Mouse (Mus musculus) limb, embryonic 12.5 days (tissue): Measurements from ENCODE around the gene Heyl. TPM values are rescaled to one million over a fixed set of nuclear protein-coding genes. Genes with fewer than 3 reads are reported as not detected.
"Not testable (repeated sequence)": the region's sequence is repeated elsewhere in the genome, so short reads cannot be mapped to it uniquely, and the experiment has no call there.

ENCODE experiments used
- ATAC-seq: fragments of 200-750 bp; cut with Nextera tagmentation; 2 replicates; pipeline ENCODE4 v1.8.0; 2017; ENCODE audit warnings: low read depth, moderate TSS enrichment; ENCODE audit not compliant: insufficient number of reproducible peaks, insufficient read depth, low FRiP score, low TSS enrichment
- H3K27ac ChIP-seq: fragments of 300-500 bp; sonication (generic); 2 replicates; pipeline ENCODE4 v1.5.1; 2016; ENCODE audit warnings: mild to moderate bottlenecking, moderate library complexity
- H3K27me3 ChIP-seq: fragments of 300-500 bp; sonication (generic); 2 replicates; pipeline ENCODE4 v1.6.1; 2016; ENCODE audit warnings: mild to moderate bottlenecking, moderate library complexity
- H3K36me3 ChIP-seq: fragments of 300-500 bp; sonication (generic); 2 replicates; pipeline ENCODE4 v1.6.1; 2016; ENCODE audit warnings: mild to moderate bottlenecking, moderate library complexity
- H3K4me1 ChIP-seq: fragments of 300-500 bp; sonication (generic); replicated peaks from 2 replicates; pipeline ENCODE4 v1.6.1; 2016
- H3K4me2 ChIP-seq: fragments of 300-500 bp; sonication (generic); 2 replicates; pipeline ENCODE4 v1.6.1; 2016; ENCODE audit warnings: mild to moderate bottlenecking, moderate library complexity
- H3K4me3 ChIP-seq: fragments of 300-500 bp; sonication (generic); replicated peaks from 2 replicates; pipeline ENCODE4 v1.5.1; 2016; ENCODE audit warnings: mild to moderate bottlenecking
- H3K9ac ChIP-seq: fragments of 300-500 bp; sonication (generic); replicated peaks from 2 replicates; pipeline ENCODE4 v1.6.1; 2016; ENCODE audit warnings: mild to moderate bottlenecking, moderate library complexity
- H3K9me3 ChIP-seq: fragments of 300-500 bp; sonication (generic); 2 replicates; pipeline ENCODE4 v1.6.1; 2016; ENCODE audit warnings: mild to moderate bottlenecking, moderate library complexity
- WGBS: fragments of 180-500 bp; shearing (Covaris S2); methylation state at CpG from one replicate; pipeline ENCODE4 v1.1.7; 2016; 5-methylcytosine and 5-hydroxymethylcytosine counted together
- polyA plus RNA-seq: library from polyadenylated mRNA; unstranded; fragments of >200 nt; fragmentation: Nextera tagmentation; extraction: Ambion mirVana; gene quantifications from 2 replicates; pipeline ENCODE4 v1.2.1, GENCODE M21; 2016

Gene Heyl
- polyA plus RNA-seq, 1 experiment from 2014 or later, result 2.8 TPM

DNA sequence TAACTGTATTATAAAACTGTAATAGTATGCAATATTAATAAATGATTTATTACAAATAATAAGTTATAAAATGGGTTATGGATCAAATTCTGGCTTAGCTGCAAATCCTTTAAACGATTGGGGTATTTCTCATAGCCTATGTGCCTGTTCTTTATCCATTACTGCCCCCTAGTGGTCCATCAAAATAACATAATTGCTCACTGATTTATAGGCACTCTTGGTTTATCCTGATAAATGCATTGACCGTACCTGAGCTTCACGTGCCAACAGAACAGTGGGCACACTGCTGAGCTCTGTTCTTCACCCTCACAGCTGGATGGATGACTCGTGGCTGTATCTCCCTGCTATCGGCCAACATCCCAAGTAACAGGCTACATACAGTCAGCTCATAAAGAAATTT lies 21.3 kb downstream of the Heyl start:
- no peak overlapping the region for H3K27ac ChIP-seq
- no peak overlapping the region for H3K4me2 ChIP-seq
- WGBS, result 20% methylated on average over 5 of the region's 5 CpGs
- H3K27me3 ChIP-seq, result no peaks in the 10 kb centered on the region
- no peaks in the 10 kb centered on the region for H3K36me3 ChIP-seq
- H3K9me3 ChIP-seq, result no peaks in the 10 kb centered on the region
- H3K4me3 ChIP-seq, result no peak overlapping the region
- no peak overlapping the region for H3K9ac ChIP-seq
- no peak for ATAC-seq
- no peaks in the 10 kb centered on the region for H3K4me1 ChIP-seq

DNA sequence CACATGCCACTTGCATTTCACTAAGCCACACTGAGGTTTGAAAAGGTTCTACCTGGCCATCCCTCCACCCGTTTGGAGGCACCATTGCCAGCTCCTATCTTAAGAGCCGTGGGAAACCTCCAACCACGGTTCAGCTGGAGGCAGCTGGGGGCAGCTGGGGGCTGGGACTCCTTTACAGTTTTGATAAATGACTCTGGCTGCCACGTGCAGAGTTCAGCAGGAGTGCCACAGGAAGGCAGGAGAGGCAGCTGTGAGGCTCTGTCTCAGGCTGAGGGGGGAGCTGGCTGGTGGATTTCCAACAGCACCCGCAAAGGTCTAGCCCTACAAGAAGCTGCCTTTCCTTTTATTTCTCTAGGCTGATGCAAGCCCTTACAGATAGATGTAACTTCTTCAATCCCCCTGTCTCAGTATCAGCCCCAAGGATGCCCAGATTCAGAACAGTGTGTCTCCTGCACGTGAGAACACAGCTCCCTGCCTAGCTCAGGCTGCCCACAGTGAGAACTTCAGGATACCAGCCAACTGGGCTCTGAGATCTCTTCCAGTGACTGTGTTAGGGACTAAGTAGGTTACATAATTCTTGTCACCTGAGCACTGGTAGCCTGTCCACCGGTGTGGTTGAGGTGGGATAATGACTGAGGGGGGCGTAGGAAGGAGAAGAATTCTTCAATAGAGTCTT lies 26.9 kb downstream of the Heyl start:
- WGBS, result 35% methylated on average over 8 of the region's 8 CpGs
- Histone ChIP-seq H3K4me3 (no peak overlapping the region), H3K9ac (no peak overlapping the region), H3K36me3 (no peaks in the 10 kb centered on the region), H3K27me3 (no peaks in the 10 kb centered on the region), H3K4me1 (peaks cover 14% of the 10 kb centered on the region), H3K27ac (no peak overlapping the region), H3K9me3 (no peaks in the 10 kb centered on the region), H3K4me2 (no peak overlapping the region)
- ATAC-seq, result peak; percentile 80; the same call in 1 of the 2 replicates

DNA sequence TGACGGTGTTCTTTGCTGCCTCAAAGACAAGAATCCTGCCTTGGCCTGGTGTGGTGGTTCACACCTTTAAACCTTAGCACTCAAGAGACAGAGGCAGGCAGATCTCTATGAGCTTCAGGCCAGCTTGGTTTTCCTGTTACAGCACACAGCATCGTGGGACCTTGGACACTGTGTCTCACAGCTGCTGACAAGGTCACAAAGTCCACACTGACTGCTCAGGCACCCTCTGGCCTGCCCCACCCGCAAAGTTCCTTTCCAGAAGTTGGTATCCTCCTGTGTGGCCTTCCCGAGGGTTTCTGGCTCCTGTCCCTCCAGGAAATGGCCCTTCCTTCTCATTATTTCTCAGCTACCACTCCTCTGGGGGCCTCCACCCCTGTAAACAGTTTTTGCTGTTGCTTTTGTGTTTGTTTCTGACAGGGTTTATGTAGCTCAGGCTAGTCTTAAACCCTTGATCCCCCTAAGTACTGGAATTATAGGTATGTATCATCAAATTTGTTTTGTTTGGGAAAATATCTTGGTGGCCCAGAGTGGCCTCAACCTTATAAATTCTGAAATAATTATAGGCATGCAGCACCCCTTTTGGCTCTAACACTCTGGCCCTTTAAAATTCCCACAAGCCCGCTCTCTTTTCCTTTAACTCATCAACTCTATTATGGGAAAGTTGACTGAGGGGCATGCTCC lies 28.5 kb downstream of the Heyl start, which contains the start of gene Pabpc4:
Gene Pabpc4 (plus strand): TSS at position 631 of the 681 bp plus-strand sequence.
- ATAC-seq, result no peak
- no peak within 1 kb of the TSS for H3K4me2 ChIP-seq
- H3K36me3 ChIP-seq, result no peaks in the 10 kb centered on the region
- H3K9ac ChIP-seq, result no peak within 1 kb of the TSS
- WGBS, result 64% methylated on average over 5 of the region's 5 CpGs
- H3K27me3 ChIP-seq, result no peaks in the 10 kb centered on the region
- peaks cover 14% of the 10 kb centered on the region for H3K4me1 ChIP-seq
- H3K27ac ChIP-seq, result no peak within 1 kb of the TSS
- H3K4me3 ChIP-seq, result no peak within 1 kb of the TSS
- no peaks in the 10 kb centered on the region for H3K9me3 ChIP-seq

DNA sequence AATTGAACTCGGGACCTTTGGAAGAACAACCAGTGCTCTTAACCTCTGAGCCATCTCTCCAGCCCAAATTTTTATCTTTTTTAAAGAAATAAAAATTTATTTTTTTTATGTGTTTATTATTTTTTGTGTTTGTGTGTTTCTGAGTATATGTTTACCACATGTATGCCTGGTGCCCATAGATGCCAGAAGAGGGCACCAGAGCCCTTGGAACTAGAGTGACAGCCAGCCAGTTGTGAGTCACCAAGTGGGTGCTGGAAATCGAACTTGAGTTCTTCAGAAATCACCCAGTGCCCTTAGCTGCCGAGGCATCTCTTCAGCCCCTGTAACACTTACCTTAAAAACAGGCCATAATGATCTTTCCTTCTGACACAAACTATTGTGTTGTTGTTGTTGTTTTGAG lies 37.7 kb downstream of the Heyl start:
- no peaks in the 10 kb centered on the region for H3K4me1 ChIP-seq
- H3K27me3 ChIP-seq, result no peaks in the 10 kb centered on the region
- H3K36me3 ChIP-seq, result no peaks in the 10 kb centered on the region
- H3K27ac ChIP-seq, result no peak overlapping the region
- H3K4me2 ChIP-seq, result no peak overlapping the region
- no peaks in the 10 kb centered on the region for H3K9me3 ChIP-seq
- no peak for ATAC-seq
- H3K4me3 ChIP-seq, result no peak overlapping the region
- 87% methylated on average over 3 of the region's 3 CpGs for WGBS
- no peak overlapping the region for H3K9ac ChIP-seq

DNA sequence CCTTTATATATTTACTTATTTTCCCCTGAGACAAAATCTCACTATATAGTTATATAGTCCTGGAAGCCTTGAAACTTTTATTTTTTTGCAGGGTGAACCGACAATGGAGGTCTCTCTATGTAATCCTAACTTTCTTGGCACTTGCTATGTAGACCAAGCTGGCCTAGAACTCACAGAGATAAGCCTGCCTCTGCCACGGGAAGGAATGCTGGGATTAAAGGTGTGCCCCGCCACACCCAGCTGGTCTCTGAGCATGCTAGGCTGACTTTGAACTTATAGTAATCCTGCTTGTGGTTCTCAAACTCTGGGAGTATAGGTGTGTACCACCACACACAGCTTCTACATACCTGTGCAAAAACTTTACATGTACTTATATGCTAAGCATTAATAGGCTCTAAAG lies 46.8 kb downstream of the Heyl start:
- H3K4me1 ChIP-seq, result peaks cover 14% of the 10 kb centered on the region
- WGBS, result 66% methylated on average over 3 of the region's 3 CpGs
- no peak overlapping the region for H3K4me3 ChIP-seq
- H3K27ac ChIP-seq, result no peak overlapping the region
- no peaks in the 10 kb centered on the region for H3K27me3 ChIP-seq
- H3K9me3 ChIP-seq, result no peaks in the 10 kb centered on the region
- H3K9ac ChIP-seq, result no peak overlapping the region
- ATAC-seq, result no peak
- H3K4me2 ChIP-seq, result no peak overlapping the region
- H3K36me3 ChIP-seq, result peaks cover 3% of the 10 kb centered on the region

DNA sequence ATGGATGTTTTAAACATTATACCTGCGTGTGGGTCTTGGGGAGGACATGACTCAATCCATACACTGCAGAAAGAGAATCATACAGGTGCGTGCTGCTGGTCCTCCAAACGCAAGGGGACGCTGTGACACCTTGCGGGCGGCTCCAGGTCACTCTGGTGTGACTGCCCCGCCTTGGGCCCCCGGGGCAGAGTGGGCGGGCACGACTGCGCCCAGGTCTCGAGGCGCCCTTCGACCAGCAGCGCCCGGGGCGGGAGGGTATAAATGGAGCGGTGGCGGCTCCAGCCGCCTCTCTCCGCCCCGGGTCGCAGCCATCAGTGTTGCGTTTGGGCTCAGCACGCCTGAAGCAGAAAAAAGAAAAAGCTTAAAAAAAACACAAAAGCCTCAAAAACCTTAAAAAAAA lies 49.1 kb downstream of the Heyl start:
- peaks cover 26% of the 10 kb centered on the region for H3K4me1 ChIP-seq
- H3K4me2 ChIP-seq, result peak overlapping the region; percentile 89
- H3K36me3 ChIP-seq, result peaks cover 26% of the 10 kb centered on the region
- peak; percentile 93 for ATAC-seq
- no peak overlapping the region; the same call in 1 of the 2 replicates for H3K9ac ChIP-seq
- WGBS, result under 1% methylated on average over 25 of the region's 25 CpGs
- H3K4me3 ChIP-seq, result peak overlapping the region; percentile 54
- no peaks in the 10 kb centered on the region for H3K9me3 ChIP-seq
- peak overlapping the region; percentile 56; the same call in 1 of the 2 replicates for H3K27ac ChIP-seq
- no peaks in the 10 kb centered on the region for H3K27me3 ChIP-seq

DNA sequence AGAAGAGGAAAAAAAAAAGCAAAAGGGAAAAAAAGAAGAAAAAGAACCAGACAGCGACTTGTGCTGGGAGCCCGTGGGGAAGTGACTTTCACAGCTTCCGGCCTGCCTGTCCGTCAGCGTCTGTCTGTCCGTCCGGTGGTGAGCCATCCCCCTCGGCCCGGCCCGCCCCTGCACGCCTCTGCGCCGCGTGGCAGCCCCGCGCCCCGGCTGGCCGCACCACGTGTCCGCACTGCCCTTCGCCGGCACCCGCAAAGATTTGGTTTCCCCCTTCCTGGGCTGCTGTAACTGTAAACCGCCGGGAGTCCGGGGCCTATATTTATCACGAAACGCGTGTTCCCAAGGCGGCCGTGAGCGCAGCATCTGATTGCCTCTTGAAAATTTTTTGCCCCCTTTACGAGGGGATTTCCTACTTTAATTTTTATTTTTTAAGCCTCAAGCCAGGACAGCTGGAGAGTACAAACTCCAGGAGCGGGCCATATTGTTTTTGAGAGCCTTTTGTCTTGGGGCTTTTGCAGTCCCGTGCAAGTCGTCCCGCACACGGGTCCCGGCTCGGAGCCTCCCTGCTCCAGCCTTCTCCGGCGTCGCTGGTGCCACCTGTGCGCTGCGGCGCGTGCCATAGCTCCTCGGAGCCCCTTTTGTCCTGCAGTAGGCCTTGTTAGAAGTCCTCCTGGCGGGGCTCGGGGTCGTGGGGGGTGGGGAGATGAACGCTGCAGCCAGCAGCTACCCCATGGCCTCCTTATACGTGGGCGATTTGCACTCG lies 49.7 kb downstream of the Heyl start:
- 0 out of 2 replicates have a peak overlapping the region, but pooled peaks have one; percentile 53 for H3K27ac ChIP-seq
- peak overlapping the region; percentile 89 for H3K4me2 ChIP-seq
- WGBS, result under 1% methylated on average over 48 of the region's 55 CpGs
- peak overlapping the region; percentile 54 for H3K4me3 ChIP-seq
- ATAC-seq, H3K9me3 ChIP-seq, H3K27me3 ChIP-seq: not testable (repeated sequence)
- H3K9ac ChIP-seq, result peak overlapping the region; percentile 67
- H3K36me3 ChIP-seq, result peaks cover 32% of the 10 kb centered on the region
- peaks cover 26% of the 10 kb centered on the region for H3K4me1 ChIP-seq

DNA sequence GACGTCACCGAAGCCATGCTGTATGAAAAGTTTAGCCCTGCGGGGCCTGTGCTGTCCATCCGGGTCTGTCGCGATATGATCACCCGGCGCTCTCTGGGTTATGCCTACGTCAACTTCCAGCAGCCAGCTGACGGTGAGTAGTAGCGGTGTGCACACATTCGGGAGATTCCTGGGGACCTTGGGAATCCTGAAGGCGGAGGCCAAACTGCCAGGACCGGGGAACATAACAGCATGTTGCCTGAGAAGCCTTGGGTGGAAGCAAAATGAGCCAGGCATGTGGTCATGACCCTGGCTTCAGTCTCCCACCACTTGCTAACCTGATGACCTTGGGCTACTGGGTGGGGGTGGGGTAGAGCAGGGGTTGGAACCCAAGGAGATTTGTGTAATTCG lies 50.3 kb downstream of the Heyl start:
- peaks cover 26% of the 10 kb centered on the region for H3K4me1 ChIP-seq
- not testable (repeated sequence) for H3K27me3 ChIP-seq, H3K9me3 ChIP-seq, ATAC-seq
- 0 out of 2 replicates have a peak overlapping the region, but pooled peaks have one; percentile 19 for H3K27ac ChIP-seq
- H3K36me3 ChIP-seq, result peaks cover 38% of the 10 kb centered on the region
- peak overlapping the region; percentile 54 for H3K4me3 ChIP-seq
- peak overlapping the region; percentile 89 for H3K4me2 ChIP-seq
- WGBS, result 0% methylated on average over 13 of the region's 15 CpGs
- H3K9ac ChIP-seq, result peak overlapping the region; percentile 67

DNA sequence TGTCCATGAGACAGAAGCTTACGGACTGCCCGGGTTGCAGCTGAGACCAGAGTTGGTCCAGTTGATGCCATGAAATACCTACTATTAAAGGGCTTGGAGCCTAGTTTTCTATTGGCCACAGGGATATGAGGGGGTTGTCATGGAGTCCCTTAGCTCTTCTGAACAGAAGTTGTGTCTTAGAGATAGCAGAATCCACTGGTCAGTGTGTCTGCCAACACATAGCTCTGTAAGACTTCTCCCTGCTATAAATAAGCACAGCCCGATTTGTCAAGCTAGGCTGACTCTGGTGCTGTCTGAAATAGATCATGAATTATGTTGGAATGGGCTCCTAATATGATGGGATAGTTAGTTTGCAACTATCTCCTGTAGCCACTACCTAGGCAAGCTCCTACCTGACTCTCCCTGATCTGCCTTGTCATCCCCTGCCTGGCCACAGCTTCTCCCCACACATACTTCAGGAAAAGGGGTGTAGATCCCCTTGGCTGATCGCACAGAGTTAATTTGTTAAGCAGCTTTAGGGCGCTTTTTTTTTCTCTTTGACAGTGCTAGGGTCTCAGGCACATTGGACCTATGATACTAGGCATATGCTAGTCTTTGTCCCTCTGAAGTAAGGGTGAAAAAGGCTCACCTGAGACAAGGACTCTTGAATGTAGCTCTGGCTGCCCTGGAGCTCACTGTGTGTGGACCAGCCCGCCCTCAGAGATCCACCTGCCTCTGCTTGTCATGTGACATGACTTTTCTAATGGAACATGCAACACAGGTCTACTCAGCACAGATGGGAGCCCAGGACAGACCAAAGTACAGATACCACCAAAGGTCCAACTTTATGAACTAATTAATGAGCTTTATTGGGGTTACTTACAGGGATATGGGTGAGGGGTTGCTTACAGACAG lies 51.6 kb downstream of the Heyl start:
- Histone ChIP-seq H3K9me3 (no peaks in the 10 kb centered on the region), H3K4me2 (peak overlapping the region; percentile 89), H3K27me3 (no peaks in the 10 kb centered on the region), H3K36me3 (peaks cover 51% of the 10 kb centered on the region), H3K4me1 (peaks cover 26% of the 10 kb centered on the region), H3K4me3 (peak overlapping the region; percentile 54), H3K9ac (0 out of 2 replicates have a peak overlapping the region, but pooled peaks have one; percentile 67), H3K27ac (no peak overlapping the region)
- no peak for ATAC-seq
- 76% methylated on average over 6 of the region's 6 CpGs for WGBS

DNA sequence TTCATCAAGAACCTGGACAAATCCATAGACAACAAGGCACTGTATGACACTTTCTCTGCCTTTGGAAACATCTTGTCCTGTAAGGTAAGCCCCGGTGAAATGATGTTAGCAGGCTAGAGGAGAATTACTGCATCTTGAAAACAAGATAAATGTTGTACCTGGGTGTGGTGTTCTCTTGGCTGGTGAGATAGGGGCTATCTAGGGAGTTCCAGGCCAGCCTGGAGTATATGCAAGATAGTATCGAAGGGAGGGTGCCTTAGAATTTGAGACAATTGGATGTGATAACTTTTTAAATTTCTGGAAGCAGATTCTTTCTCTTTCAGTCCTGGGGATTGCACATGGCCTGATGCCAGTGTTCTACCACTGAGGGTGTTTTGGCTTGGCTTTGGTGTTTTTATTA lies 53.4 kb downstream of the Heyl start:
- Histone ChIP-seq H3K27me3 (no peaks in the 10 kb centered on the region), H3K36me3 (peaks cover 68% of the 10 kb centered on the region), H3K4me2 (no peak overlapping the region), H3K9me3 (no peaks in the 10 kb centered on the region), H3K27ac (no peak overlapping the region), H3K9ac (no peak overlapping the region), H3K4me3 (no peak overlapping the region), H3K4me1 (peaks cover 26% of the 10 kb centered on the region)
- 88% methylated on average over 2 of the region's 2 CpGs for WGBS
- no peak for ATAC-seq
